Mouse (Mus musculus) spleen, adult 2 months (tissue): Measurements from ENCODE around the gene 4930558K02Rik.

ENCODE experiments used
- CTCF ChIP-seq: fragments of 200-500 bp; IDR thresholded peaks from 2 replicates; pipeline ENCODE4 v1.5.1; 2011; ENCODE audit warnings: mild to moderate bottlenecking, inconsistent platforms; ENCODE audit not compliant: insufficient read depth, insufficient read length, insufficient replicate concordance; ENCODE audit errors: extremely low read depth
- POLR2A ChIP-seq: fragments of 200-500 bp; IDR thresholded peaks from 2 replicates; pipeline ENCODE4 v1.6.1; 2011; ENCODE audit warnings: low read depth, low read length, inconsistent platforms

GRCm38 (mm10) chr1:161927976-161928375 is 51.5 kb downstream of the 4930558K02Rik start:
- TF ChIP-seq CTCF (no peak), POLR2A (no peak)
